Mouse (Mus musculus) testis, adult 2 months (tissue): ENCODE measurements around the gene Aff1.

Experiments
- CTCF ChIP-seq: fragments of 200-500 bp; IDR thresholded peaks from 2 replicates; pipeline ENCODE4 v1.5.1; 2012; ENCODE audit warnings: low read depth, mild to moderate bottlenecking, inconsistent platforms, low read length, moderate library complexity; ENCODE audit not compliant: control insufficient read depth, insufficient read depth, insufficient replicate concordance
- POLR2A ChIP-seq: fragments of 200-500 bp; IDR thresholded peaks from 2 replicates; pipeline ENCODE4 v1.6.1; 2012; ENCODE audit warnings: low read depth, mild to moderate bottlenecking, inconsistent platforms, low read length, moderate library complexity; ENCODE audit not compliant: control insufficient read depth

GRCm38 (mm10) chr5:103677894-103678293, 14.3 kb upstream of the Aff1 start:
- TF ChIP-seq CTCF (no peak), POLR2A (no peak)
